Mouse (Mus musculus): Measurements from ENCODE around the gene Gm8369.

GRCm38 (mm10) chr19:11500796-11501195 lies 15.1 kb downstream of the Gm8369 start:
- no peak for TF ChIP-seq CTCF (IDR thresholded peaks at IDR 0.05; ENCODE audit: extremely low read depth, insufficient read depth, insufficient read length, insufficient replicate concordance)
- TF ChIP-seq POLR2A (IDR thresholded peaks at IDR 0.05; ENCODE audit: low read depth, low read length): no peak
